Mouse (Mus musculus) kidney, adult 10 weeks (tissue): ENCODE results near the gene Nkx2-2. TPM values are rescaled to one million over a fixed set of nuclear protein-coding genes. Genes with fewer than 3 reads are reported as not detected.

Experiments used
- polyA plus RNA-seq: library from polyadenylated mRNA; stranded (reverse); fragments of 350-450 nt; fragmentation: Illumina TruSeq; extraction: RNeasy Lipid Tissue Mini Kit (QIAGEN cat#74804); gene quantifications from one replicate; pipeline ENCODE4 v1.2.3, GENCODE M21; 2014; ENCODE audit warnings: low read depth, low replicate concordance

The Nkx2-2 gene
- not detected for polyA plus RNA-seq

DNA sequence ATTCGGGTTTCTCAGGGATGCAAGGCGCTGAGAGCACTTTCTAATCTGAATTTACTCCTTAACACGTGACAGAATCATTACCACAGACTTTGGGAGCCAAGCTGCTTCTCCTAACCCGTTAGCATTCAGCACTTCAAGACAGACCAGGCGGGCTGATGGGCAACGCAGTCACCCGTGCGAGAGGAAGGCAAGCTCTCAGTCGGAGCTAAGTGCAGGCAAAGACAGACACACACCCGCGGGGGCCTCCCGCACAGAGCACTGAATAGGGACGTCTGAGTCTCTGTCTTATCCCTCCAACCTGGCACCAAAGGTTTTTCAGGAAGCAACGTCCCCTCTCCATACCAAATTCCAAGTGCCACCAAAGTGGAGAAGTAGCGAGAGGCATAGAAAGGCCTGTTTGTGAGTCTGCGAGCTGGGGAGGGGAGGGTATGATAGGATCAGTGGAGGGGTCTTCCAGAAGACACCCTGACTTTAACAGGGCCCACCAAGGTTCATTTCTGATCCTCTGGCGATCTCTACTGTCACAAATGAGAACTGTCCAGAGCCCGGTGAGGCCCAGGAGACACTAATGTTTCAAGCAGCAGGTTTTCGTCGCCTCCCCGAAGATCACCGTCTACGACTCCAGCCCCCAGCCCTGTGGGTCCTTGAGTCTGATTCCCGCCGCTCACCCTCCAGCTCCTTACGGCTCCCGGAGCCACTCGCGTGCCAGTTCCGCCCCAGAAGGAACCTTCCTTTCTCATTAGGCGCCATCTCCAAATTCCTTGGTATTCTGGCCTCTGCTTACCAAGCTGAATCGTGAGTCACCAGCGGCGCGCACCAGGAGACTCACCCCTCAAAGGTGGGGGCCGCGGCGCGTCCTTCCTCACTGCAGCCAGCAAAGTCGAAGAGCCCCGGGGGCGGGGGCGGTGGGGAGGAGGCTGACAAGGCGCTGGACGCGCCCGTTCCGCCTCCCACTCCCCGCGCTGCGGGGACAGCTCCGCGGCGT lies at the start of gene Nkx2-2:
Gene Nkx2-2 (minus strand): TSS at position 973 of the 985 bp plus-strand sequence.

Other genes starting within 250 kb of the Nkx2-2 start
- gene Xrn2, start 181.2 kb downstream of the Nkx2-2 start, polyA plus RNA-seq = 104 TPM
- not detected for gene Nkx2-4, start 108.8 kb downstream of the Nkx2-2 start, polyA plus RNA-seq
- not detected for gene Pax1, start 167.7 kb upstream of the Nkx2-2 start, polyA plus RNA-seq